Mouse (Mus musculus): Measurements from ENCODE around the gene Gtpbp3.
"Not testable (repeated sequence)": the region's sequence is repeated elsewhere in the genome, so short reads cannot be mapped to it uniquely, and the experiment has no call there.

The Gtpbp3 gene

GRCm38 (mm10) chr8:71530735-71531467 is 43.0 kb downstream of the Gtpbp3 start:
- not testable (repeated sequence) for DNase-seq (ENCODE audit: low read depth, low spot score)

GRCm38 (mm10) chr8:71534263-71534810 is 46.4 kb downstream of the Gtpbp3 start:
- no peak for DNase-seq (ENCODE audit: low read depth, low spot score)

- no peak for DNase-seq (ENCODE audit: low read depth, low spot score)
Measured at GRCm38 (mm10) chr8:71535663-71536062, 47.8 kb downstream of the Gtpbp3 start.

GRCm38 (mm10) chr8:71537028-71537867 is 49.3 kb downstream of the Gtpbp3 start, which contains the start of gene Bst2:
Bst2 (minus strand) TSS chr8:71537456.
- peak; percentile 43 for DNase-seq (ENCODE audit: low read depth, low spot score)

GRCm38 (mm10) chr8:71542632-71543343 is 54.9 kb downstream of the Gtpbp3 start, which contains the start of gene Mvb12a:
Mvb12a (plus strand) TSS chr8:71542922.
- peak; percentile 96 for DNase-seq (ENCODE audit: low read depth, low spot score)

GRCm38 (mm10) chr8:71543755-71544154 is 55.9 kb downstream of the Gtpbp3 start:
- DNase-seq (ENCODE audit: low read depth, low spot score), result no peak

GRCm38 (mm10) chr8:71545053-71545452 is 57.1 kb downstream of the Gtpbp3 start:
- DNase-seq (ENCODE audit: low read depth, low spot score), result no peak

- no peak for DNase-seq (ENCODE audit: low read depth, low spot score)
Measured at GRCm38 (mm10) chr8:71547590-71547989, 59.7 kb downstream of the Gtpbp3 start.
